Mouse (Mus musculus): ENCODE data around the gene Fbxo9. TPM values are rescaled to one million over a fixed set of nuclear protein-coding genes. Genes with fewer than 3 reads are reported as not detected.

The Fbxo9 gene
- polyA plus RNA-seq, 1 experiment from 2014 or later, result 45.2 TPM

DNA sequence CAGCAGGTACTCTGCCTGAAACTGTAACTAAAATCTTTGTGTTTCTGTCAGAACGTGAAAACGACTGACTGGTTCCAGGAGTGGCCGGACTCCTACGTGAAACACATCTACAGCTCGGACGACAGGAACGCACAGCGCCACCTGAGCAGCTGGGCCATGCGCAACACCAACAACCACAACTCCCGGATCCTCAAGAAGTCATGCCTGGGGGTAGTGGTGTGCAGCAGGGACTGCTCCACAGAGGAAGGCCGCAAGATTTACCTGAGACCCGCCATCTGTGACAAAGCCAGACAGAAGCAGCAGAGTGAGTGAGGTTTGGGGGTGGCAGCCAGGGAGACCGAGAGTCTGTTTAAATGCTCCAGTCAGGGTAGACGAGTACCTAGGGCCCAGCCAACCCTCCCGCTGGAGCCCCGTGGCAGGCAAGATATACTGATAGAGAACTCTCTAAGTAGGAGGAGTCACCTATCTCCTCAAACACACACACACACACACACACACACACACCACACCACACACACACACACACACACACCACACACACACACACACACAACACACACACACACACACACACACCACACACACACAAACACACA lies 49.2 kb downstream of the Fbxo9 start:
- Histone ChIP-seq H3K36me3 (ENCODE audit: insufficient read depth, low read length) (no peaks in the 10 kb centered on the region), H3K4me2 (replicated peaks; ENCODE audit: low read depth, low read length) (no peak overlapping the region), H3K27ac (ENCODE audit: low read length) (no peak overlapping the region; the same call in 1 of the 2 replicates), H3K27me3 (ENCODE audit: insufficient read depth, low read length) (no peaks in the 10 kb centered on the region), H3K9me3 (ENCODE audit: low read length) (no peaks in the 10 kb centered on the region), H3K4me3 (ENCODE audit: low read length) (no peak overlapping the region), H3K4me1 (ENCODE audit: insufficient read depth, low read length) (no peaks in the 10 kb centered on the region; the same call in 1 of the 2 replicates), H3K9ac (replicated peaks; ENCODE audit: low read length) (no peak overlapping the region)
- whole genome bisulfite sequencing, result 71% methylated on average over 15 of the region's 16 CpGs
- ATAC-seq (ENCODE audit: low FRiP score, low TSS enrichment), result no peak

- no peaks in the 10 kb centered on the region for H3K36me3 ChIP-seq (ENCODE audit: insufficient read depth, low read length)
- no peaks in the 10 kb centered on the region for H3K27me3 ChIP-seq (ENCODE audit: insufficient read depth, low read length)
- H3K4me2 ChIP-seq (replicated peaks; ENCODE audit: low read depth, low read length), result no peak overlapping the region
- no peak overlapping the region for H3K27ac ChIP-seq (ENCODE audit: low read length)
- H3K4me1 ChIP-seq (ENCODE audit: insufficient read depth, low read length), result no peaks in the 10 kb centered on the region
- no peak for ATAC-seq (ENCODE audit: low FRiP score, low TSS enrichment)
- no peaks in the 10 kb centered on the region for H3K9me3 ChIP-seq (ENCODE audit: low read length)
- 86% methylated on average over 3 of the region's 3 CpGs for WGBS
- H3K9ac ChIP-seq (replicated peaks; ENCODE audit: low read length), result no peak overlapping the region
- H3K4me3 ChIP-seq (ENCODE audit: low read length), result no peak overlapping the region
Observed at GRCm38 (mm10) chr9:78054298-78054697, 54.6 kb downstream of the Fbxo9 start.

DNA sequence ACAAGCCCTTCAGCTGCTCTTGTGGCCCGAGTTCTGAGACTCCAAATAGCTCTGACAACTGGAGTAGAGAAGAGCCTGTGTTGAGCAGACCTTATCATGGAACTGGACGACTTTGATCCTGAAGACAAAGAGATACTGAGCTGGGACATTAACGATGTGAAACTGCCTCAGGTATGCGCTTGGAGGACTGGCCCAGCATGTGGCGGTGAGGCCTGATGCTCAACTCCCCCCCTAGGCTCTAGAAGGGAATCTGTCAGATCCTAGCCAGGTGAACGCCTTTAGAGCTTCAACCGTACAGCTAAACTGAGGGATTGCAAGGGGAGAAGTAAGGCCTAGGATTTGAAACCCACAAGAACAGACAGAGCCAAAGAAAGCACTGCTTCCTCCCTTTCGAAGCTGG lies 55.0 kb downstream of the Fbxo9 start:
- ATAC-seq (ENCODE audit: low FRiP score, low TSS enrichment), result no peak
- WGBS, result 74% methylated on average over 8 of the region's 8 CpGs
- Histone ChIP-seq H3K4me2 (replicated peaks; ENCODE audit: low read depth, low read length) (no peak overlapping the region), H3K27me3 (ENCODE audit: insufficient read depth, low read length) (no peaks in the 10 kb centered on the region), H3K9ac (replicated peaks; ENCODE audit: low read length) (no peak overlapping the region), H3K4me3 (ENCODE audit: low read length) (no peak overlapping the region), H3K27ac (ENCODE audit: low read length) (no peak overlapping the region), H3K36me3 (ENCODE audit: insufficient read depth, low read length) (no peaks in the 10 kb centered on the region), H3K9me3 (ENCODE audit: low read length) (no peaks in the 10 kb centered on the region), H3K4me1 (ENCODE audit: insufficient read depth, low read length) (no peaks in the 10 kb centered on the region)

DNA sequence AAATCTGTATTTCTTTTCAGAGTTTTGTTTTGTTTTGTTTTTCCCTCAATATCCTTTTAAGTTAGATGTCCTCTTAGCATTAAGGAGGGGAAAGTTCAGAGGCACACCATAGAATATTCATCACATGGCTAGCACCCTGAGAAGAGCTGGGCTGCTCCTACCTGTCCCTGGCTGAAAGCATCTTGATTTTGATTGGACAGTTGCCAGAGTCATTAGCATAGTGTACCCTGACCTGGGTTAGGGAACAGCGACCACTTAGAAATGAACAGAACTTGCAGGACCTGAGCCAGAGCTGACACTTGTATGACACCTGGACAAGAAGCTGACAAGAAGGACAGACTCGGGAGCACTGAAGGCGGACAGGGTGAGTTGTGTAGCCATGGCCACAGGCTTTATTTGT lies 57.2 kb downstream of the Fbxo9 start, which contains the start of gene Gcm1:
Gene Gcm1 (plus strand): TSS at position 248 of the 400 bp plus-strand sequence.
- no peak within 1 kb of the TSS for H3K9ac ChIP-seq (replicated peaks; ENCODE audit: low read length)
- WGBS, result 39% methylated on average over 3 of the region's 3 CpGs
- peak; percentile 76 for ATAC-seq (ENCODE audit: low FRiP score, low TSS enrichment)

DNA sequence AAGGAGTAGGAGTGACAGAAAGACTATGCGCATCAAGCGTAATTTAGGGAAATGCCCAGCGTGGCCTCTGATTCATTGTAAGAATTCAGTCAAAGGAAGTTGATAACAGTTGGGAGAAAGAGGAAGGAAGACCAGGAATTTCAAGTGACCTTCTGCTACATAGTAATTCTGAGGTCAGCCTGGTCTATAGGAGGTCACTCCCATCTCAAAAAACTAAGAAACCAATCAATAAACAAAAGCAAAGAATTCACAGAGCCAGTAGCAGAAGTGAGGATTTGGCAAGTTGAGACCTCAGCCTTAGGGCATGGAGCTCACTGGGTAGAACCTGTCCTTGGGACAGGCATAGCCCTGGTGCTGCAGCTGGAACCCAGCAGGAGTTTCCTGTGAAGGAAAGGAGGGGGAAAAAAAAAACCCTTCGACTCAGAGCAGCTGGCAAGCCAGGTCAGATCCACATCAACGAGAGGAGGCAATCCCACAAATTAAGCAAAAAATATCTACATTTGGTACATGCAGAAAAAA lies 58.4 kb downstream of the Fbxo9 start:
- no peaks in the 10 kb centered on the region for H3K4me1 ChIP-seq (ENCODE audit: insufficient read depth, low read length)
- no peak overlapping the region for H3K9ac ChIP-seq (replicated peaks; ENCODE audit: low read length)
- ATAC-seq (ENCODE audit: low FRiP score, low TSS enrichment), result no peak
- no peak overlapping the region for H3K4me2 ChIP-seq (replicated peaks; ENCODE audit: low read depth, low read length)
- H3K9me3 ChIP-seq (ENCODE audit: low read length), result no peaks in the 10 kb centered on the region
- no peak overlapping the region for H3K27ac ChIP-seq (ENCODE audit: low read length)
- 56% methylated on average over 5 of the region's 5 CpGs for WGBS
- H3K27me3 ChIP-seq (ENCODE audit: insufficient read depth, low read length), result no peaks in the 10 kb centered on the region
- no peaks in the 10 kb centered on the region for H3K36me3 ChIP-seq (ENCODE audit: insufficient read depth, low read length)
- H3K4me3 ChIP-seq (ENCODE audit: low read length), result no peak overlapping the region

More for the DNA sequence above, 57.2 kb downstream of the Fbxo9 start, which contains the start of gene Gcm1:
- Histone ChIP-seq H3K4me2 (replicated peaks; ENCODE audit: low read depth, low read length) (no peak within 1 kb of the TSS), H3K9me3 (ENCODE audit: low read length) (no peaks in the 10 kb centered on the region), H3K4me1 (ENCODE audit: insufficient read depth, low read length) (no peaks in the 10 kb centered on the region), H3K27ac (ENCODE audit: low read length) (no peak within 1 kb of the TSS), H3K27me3 (ENCODE audit: insufficient read depth, low read length) (no peaks in the 10 kb centered on the region), H3K4me3 (ENCODE audit: low read length) (no peak within 1 kb of the TSS), H3K36me3 (ENCODE audit: insufficient read depth, low read length) (no peaks in the 10 kb centered on the region)

- Histone ChIP-seq H3K36me3 (ENCODE audit: insufficient read depth, low read length) (no peaks in the 10 kb centered on the region), H3K4me1 (ENCODE audit: insufficient read depth, low read length) (no peaks in the 10 kb centered on the region), H3K9me3 (ENCODE audit: low read length) (no peaks in the 10 kb centered on the region), H3K27ac (ENCODE audit: low read length) (no peak overlapping the region), H3K4me2 (replicated peaks; ENCODE audit: low read depth, low read length) (no peak overlapping the region), H3K27me3 (ENCODE audit: insufficient read depth, low read length) (no peaks in the 10 kb centered on the region), H3K4me3 (ENCODE audit: low read length) (no peak overlapping the region), H3K9ac (replicated peaks; ENCODE audit: low read length) (no peak overlapping the region)
- WGBS, result 64% methylated on average over 20 of the region's 20 CpGs
- ATAC-seq (ENCODE audit: low FRiP score, low TSS enrichment), result no peak
Observed at GRCm38 (mm10) chr9:78046755-78047154, 62.1 kb downstream of the Fbxo9 start.

- H3K9ac ChIP-seq (replicated peaks; ENCODE audit: low read length), result no peak overlapping the region
- WGBS, result 52% methylated on average over 6 of the region's 6 CpGs
- H3K4me2 ChIP-seq (replicated peaks; ENCODE audit: low read depth, low read length), result no peak overlapping the region
- H3K9me3 ChIP-seq (ENCODE audit: low read length), result no peaks in the 10 kb centered on the region
- H3K4me1 ChIP-seq (ENCODE audit: insufficient read depth, low read length), result no peaks in the 10 kb centered on the region
- peak; percentile 81 for ATAC-seq (ENCODE audit: low FRiP score, low TSS enrichment)
- no peak overlapping the region for H3K4me3 ChIP-seq (ENCODE audit: low read length)
- H3K27me3 ChIP-seq (ENCODE audit: insufficient read depth, low read length), result no peaks in the 10 kb centered on the region
- H3K36me3 ChIP-seq (ENCODE audit: insufficient read depth, low read length), result no peaks in the 10 kb centered on the region
- H3K27ac ChIP-seq (ENCODE audit: low read length), result peak overlapping the region; percentile 61; the same call in 1 of the 2 replicates
Observed at GRCm38 (mm10) chr9:78045171-78045570, 63.7 kb downstream of the Fbxo9 start.

- Histone ChIP-seq H3K27me3 (ENCODE audit: insufficient read depth, low read length) (no peaks in the 10 kb centered on the region), H3K27ac (ENCODE audit: low read length) (no peak overlapping the region), H3K36me3 (ENCODE audit: insufficient read depth, low read length) (no peaks in the 10 kb centered on the region), H3K4me2 (replicated peaks; ENCODE audit: low read depth, low read length) (no peak overlapping the region), H3K9me3 (ENCODE audit: low read length) (no peaks in the 10 kb centered on the region), H3K4me3 (ENCODE audit: low read length) (no peak overlapping the region), H3K9ac (replicated peaks; ENCODE audit: low read length) (no peak overlapping the region), H3K4me1 (ENCODE audit: insufficient read depth, low read length) (no peaks in the 10 kb centered on the region)
- WGBS, result 40% methylated on average over 18 of the region's 18 CpGs
- peak; percentile 68 for ATAC-seq (ENCODE audit: low FRiP score, low TSS enrichment)
Observed at GRCm38 (mm10) chr9:78038755-78039489, 69.9 kb downstream of the Fbxo9 start.

- Histone ChIP-seq H3K27ac (ENCODE audit: low read length) (no peak overlapping the region), H3K4me3 (ENCODE audit: low read length) (no peak overlapping the region), H3K4me2 (replicated peaks; ENCODE audit: low read depth, low read length) (no peak overlapping the region), H3K36me3 (ENCODE audit: insufficient read depth, low read length) (no peaks in the 10 kb centered on the region), H3K9me3 (ENCODE audit: low read length) (no peaks in the 10 kb centered on the region), H3K4me1 (ENCODE audit: insufficient read depth, low read length) (no peaks in the 10 kb centered on the region), H3K27me3 (ENCODE audit: insufficient read depth, low read length) (no peaks in the 10 kb centered on the region), H3K9ac (replicated peaks; ENCODE audit: low read length) (no peak overlapping the region)
- no peak for ATAC-seq (ENCODE audit: low FRiP score, low TSS enrichment)
- WGBS, result 79% methylated on average over 8 of the region's 8 CpGs
Observed at GRCm38 (mm10) chr9:78035831-78036230, 73.0 kb downstream of the Fbxo9 start.

- Histone ChIP-seq H3K4me3 (ENCODE audit: low read length) (no peak overlapping the region), H3K4me1 (ENCODE audit: insufficient read depth, low read length) (no peaks in the 10 kb centered on the region), H3K9me3 (ENCODE audit: low read length) (no peaks in the 10 kb centered on the region), H3K36me3 (ENCODE audit: insufficient read depth, low read length) (no peaks in the 10 kb centered on the region), H3K27ac (ENCODE audit: low read length) (no peak overlapping the region), H3K4me2 (replicated peaks; ENCODE audit: low read depth, low read length) (no peak overlapping the region), H3K27me3 (ENCODE audit: insufficient read depth, low read length) (no peaks in the 10 kb centered on the region), H3K9ac (replicated peaks; ENCODE audit: low read length) (no peak overlapping the region)
- 80% methylated on average over 5 of the region's 5 CpGs for WGBS
- no peak for ATAC-seq (ENCODE audit: low FRiP score, low TSS enrichment)
Observed at GRCm38 (mm10) chr9:78035296-78035695, 73.6 kb downstream of the Fbxo9 start.

Data from kidney, embryonic 16.5 days (tissue).